Mouse (Mus musculus) WW6 (cell line): ENCODE measurements at regions not wholly inside any gene's neighbourhood (a gene's known extent, or its start where the extent isn't known, plus 50 kb on each side); places are given as distances from the start of the nearest gene placed in this dataset.

Experiments used
- DNase-seq: peaks from one replicate; pipeline ENCODE4 v3.0.0-alpha.2; 2013; ENCODE audit warnings: low read depth, low spot score

DNA sequence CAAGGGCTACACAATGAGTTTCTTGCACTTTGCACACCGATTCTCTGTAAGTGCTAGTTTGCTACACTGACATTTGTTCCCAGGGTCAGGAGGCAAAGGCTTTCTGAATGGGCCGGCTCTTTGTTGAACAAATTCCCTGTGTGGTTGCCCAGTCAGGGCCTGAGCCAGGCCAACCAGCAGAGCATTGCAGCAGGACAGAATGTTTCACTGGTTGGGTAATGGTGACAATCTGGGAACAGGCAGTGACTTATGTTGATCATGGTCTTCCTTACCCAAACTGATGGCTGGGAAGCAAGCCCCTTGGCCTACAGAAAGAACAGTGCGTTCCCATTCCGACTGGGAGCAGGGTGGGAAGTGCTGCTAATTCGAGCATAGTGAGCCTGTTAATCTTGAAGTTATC, 363.7 kb upstream of the Satb1 start:
- DNase-seq, result no peak

DNA sequence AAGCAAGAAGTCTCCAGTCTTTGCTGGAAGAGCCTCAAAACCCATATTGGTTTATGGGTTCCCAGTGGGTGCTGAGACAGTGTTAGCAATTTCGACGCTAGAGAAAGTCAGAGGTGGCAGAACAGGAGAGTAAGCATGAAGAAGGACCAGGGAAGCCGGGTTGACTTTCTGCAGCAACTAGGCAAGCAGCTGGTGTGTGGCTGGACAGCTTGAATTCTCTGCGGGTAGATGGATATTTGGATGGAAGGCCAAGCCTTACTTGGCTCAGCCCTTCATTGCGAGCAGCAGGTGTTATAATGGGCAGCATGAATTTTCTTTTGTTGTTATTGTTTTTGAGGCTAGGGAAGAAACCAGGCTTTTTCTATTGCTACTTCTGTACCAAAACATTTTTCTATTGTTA, 362.7 kb upstream of the Satb1 start:
- no peak for DNase-seq

DNA sequence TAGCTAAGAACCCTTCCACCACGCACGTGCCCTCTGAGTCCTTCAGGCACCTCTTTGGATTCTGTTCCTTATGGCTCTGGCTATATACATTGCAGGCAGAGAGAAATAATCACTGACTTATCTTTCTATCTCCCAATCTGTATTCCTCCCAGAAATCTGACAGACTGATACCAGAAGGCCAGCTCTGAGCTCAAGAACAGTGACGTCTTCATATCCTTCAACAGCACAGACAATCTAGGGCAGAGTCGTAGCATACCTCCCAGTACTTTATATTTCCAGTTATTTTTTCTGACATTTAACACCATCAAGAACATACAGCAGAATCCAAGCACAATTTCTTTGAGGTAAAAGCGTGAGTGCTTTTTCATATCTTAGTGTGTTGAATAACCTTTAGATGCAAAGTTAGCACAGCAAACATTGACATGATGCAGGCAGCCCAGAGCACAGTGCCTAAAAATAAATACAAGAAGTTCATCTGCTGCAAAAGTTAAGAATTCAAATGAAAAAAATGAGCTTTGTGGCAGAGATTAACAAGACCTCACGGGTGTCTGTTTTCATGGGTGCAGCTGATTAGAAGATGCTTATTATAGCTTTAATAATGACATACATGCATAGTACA, 358.1 kb upstream of the Satb1 start:
- DNase-seq, result no peak

DNA sequence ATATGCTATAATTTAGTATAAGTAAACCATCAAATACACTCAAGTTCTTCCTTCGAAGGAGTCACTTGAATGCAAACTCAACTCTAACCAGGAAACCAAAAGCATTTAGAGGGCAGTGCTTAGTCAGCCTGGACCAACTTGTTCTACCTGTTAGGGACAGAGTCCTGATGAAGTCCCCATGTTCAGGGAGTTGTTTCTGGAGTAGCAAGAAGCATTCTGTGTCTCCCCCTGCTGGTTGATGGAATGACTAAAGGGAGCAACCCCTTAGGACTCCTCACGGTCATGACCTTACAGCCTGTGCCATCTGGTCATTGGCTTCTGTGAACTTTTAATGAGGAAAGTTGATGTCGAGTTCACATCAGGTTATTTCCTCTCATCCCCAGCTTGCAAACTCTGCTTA, 349.6 kb upstream of the Satb1 start:
- peak; percentile 9 for DNase-seq

DNA sequence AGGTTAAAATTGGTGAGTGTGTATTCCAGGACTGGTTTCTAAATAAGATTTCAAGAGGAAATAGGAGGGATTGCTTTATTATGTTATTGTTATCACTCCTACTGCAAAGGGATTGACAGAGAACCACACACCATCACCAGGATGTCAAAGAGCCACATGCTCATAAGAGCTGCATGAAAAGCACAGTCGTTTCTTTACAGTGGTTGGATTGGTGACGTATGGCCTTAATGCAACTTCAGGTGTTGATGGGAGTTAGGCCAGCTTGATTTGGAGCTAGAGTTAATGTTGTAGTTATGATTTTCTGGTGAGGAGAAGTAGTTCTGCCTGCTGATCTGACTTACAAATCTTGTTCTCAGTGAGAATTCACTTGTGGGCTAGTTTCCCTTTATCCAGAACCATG, 344.9 kb upstream of the Satb1 start:
- DNase-seq, result no peak

DNA sequence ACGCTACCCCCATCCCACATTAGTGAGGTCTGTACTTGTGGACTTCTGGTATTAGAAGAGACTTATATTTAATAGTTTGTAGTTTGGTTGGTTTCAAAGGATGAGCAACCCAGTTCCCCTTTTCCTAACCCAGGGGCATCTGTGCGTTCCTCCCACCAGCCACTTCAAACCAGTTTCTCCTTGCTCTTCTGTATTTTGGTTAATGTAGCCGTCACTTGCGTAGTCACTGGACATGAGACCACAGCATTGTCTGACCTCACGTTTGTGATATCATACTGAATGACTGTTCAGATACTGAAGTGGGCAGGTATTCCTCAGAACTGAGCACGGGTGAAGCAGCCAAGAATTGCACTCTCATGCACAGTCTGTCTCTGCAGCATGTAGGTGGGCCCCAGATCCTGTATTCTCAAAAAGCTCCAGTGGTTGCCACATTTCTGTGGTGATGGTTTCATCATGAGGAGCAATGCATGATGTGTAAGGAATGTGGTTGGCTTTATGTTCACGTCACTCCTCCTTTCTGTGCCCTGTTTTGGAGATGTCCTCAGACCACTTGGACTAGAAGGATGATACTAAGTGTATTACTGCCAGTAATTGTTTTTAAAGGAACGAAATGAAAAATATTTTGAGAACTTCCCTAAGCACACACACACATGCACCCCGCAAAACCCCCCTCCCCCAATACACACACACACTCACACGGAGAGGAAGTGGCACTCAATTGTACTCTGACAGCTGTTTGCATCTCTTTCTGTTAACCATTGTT, 335.2 kb upstream of the Satb1 start:
- no peak for DNase-seq

DNA sequence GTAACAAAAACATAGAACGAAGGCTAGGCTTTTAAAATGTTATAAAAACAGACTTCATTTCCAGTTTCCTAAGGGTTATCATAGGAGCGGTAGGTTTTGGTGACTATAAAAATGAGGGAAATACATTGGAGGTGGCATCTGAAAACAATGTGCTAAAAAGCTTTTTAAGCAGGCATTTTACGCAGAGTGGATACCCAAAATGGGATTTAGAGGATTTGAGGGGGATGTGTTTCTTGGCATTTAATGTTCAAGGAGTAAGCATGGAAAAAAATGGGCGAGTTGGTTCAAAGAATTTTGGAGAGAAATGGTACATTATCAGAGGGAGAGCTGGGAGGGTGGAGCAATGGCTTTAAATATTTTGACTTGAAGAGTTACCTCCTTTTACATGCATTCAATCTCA, 334.6 kb upstream of the Satb1 start:
- no peak for DNase-seq

DNA sequence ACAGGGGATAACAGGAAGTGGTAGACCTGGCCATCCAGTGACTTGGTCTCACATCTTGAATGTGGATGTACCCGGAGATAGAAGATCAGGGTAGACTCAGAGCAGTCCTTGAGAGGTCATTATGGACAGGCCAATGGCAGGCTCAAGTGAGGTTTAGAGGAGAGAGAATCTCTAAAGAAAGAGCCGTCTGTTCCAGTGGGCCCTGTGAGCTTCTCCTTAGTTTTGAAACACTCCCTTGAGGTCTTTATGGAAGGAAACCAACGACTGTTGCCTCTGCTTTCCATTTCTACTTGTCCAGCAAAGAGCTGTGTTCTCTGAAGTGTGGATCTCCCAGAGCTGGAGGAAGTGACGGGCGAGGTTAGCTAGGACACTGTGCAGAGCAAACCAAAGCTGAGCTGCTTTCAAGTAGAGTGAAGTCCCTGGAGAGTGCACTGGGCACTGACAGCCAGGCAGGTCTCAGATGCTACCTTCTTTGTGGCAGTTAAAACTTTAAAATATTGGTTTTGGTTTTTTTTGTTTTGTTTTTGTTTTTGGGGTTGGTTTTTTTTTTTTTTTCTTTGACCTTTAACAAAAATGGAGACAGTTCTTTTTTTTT, 332.9 kb upstream of the Satb1 start:
- no peak for DNase-seq

DNA sequence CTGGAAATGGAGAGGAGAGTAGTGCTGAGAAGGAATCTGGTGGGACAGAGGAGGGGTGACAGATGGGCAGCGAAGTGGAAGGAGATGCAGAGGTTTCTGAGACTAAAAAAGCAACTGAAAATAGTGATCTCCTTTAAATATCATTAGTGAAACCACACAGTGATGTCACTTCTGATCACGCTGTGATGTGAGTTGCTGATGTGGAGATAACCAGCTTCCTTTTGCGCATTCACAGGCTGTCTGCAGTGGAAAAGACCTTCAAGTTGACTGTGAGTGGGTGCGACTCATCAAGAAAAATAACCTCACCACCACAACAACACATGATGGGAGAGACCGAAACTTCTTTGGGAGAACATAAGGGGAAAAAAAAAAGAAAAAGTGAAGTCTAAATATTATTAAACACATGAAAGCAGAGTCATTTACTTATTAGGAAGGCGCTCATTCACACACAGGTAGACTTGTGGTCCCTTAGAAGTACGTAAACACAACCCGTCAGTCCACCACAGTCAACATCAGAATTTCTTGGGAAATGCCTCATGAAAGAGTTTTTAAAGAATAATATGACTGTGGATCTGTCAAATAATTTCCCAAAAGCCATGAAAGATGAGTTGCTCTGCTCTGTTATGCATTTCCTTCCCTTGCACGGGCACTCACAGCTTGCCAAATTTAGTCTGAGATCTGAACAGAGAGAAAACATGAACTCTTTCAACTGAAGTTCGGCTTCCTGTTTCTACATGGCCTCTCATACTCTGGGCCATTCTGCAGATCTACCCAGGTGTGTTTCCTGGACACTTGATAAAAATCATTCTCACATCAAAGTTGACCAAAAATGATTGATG, 329.7 kb upstream of the Satb1 start:
- DNase-seq, result no peak

DNA sequence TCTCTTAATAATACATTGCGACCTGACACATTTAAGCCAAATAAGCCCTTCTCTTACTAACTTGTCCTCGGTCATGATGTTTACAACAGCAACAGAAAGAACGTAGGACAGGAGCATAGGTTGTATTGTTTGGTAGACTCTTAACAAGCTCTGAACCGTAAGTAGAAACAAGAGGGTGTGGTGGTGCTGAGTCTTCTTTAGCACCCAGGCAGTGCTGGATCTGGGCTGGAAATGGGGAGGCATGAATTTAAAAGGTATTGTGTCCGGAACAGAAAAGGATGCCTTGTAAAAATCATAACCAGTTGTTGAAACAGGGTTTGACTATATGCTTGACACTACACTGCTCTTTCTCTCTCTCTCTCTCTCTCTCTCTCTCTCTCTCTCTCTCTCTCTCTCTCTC, 317.4 kb upstream of the Satb1 start:
- no peak for DNase-seq

DNA sequence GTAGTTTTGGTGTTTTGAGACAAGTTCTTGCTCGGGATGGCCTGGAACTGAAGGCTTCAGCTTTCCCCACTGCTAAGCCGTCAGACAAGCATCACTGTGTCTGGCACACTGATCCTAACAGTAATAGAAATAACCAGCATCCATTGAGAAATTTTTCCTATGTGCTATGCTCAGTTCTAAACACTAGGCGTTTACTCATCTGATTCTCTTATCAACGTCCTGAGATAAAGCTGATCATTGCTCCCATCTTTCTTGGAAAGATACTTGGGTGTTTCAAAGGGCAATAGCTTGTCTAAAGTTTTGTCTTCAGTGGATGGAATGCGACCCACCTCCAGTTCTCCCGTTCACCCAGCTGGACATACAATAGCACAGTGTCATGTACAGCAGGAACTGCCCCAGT, 316.7 kb upstream of the Satb1 start:
- no peak for DNase-seq

DNA sequence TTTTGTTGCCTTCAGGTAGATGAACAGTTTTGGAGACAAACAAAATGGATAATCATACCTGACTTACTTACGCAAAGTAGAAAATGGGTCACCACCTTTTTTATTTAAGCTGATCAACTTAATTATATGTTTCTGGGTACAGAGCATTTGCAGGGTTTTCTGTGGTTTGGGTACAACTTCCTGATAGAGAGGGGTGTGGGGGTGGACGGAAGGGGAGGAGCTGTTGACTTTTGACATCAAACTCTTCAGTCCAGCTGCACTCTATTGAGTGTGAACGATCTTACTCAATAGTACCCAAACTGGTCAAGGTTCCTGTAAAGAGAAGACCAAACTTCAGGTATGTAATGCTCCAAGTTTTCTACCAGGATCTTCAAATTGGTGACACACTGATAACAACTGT, 316.0 kb upstream of the Satb1 start:
- DNase-seq, result no peak

DNA sequence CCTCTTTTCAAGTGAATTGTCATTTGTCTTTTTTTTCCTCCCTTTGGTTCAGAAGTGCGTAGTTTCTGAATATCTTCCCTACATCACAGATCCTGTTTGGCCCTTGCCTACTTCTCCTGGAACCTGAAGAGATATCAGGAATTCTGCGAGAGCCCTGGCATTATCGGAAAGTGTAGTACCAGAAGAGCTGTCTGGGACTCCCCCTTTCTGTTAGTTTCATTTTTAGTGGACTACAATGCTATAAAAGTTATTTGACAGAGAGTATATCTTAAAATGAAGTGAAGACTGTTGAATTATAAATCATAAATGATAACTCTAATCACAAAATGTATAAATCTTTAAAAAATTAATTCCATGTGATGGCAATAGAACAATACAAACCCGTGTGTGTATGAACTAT, 270.8 kb upstream of the Satb1 start:
- no peak for DNase-seq

DNA sequence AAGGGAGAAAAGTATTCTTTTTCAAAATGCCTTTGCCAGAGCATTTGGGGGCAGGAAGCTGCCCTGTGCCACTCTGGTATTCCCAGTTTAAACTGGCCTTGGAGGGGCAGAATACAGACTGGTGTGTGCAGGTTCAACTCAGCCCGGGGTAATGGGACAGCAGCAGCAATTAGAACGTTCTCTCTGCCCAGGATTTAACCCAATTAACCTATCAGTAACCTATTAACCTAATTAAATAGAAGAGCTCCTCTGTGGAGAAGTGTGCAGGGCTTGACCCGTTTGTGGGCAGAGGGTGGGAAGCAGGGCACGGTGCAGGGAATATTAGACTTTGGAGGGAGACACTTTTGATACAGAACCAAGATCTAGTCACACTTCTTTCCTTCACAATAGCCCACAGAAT, 252.7 kb upstream of the Satb1 start:
- DNase-seq, result no peak

DNA sequence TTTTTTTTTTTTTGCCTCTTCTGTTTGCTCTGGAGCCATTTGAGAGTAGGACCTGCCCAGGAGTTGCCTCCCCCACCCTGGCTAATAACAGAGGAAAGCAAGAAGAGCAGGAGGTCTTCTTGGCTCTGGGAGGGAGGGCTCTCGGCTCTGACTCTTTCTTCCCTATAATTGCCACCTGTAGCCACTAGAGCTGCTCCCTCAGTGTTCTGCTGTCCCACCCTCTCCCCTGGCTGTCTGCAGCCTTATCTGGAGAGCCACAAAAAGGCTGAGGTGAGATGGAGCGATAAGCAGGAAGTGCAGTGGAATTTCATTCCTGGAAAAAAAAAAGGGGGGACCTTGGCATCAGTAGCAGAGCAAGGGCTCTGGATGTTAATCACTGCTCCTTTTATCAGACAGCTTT, 251.4 kb upstream of the Satb1 start:
- DNase-seq, result no peak

DNA sequence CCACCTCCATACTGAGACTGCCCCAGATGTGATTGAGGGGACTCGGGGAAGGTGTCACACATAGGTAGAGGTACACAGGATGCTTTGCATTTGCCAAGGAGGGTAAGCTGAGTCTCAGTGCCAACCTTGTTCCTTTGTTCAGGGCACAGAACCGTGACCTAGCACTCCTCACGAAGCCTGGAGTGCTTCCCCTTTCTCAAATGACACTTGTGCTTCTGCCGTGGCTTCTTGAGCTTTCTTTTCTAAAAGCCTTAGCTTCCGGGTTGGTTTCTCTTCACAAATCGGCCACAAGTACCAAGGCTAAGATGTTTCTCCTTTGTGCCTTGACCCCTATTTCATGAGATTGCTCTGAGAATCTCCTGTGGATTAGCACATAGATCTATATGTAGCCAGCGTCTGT, 246.2 kb upstream of the Satb1 start:
- no peak for DNase-seq

DNA sequence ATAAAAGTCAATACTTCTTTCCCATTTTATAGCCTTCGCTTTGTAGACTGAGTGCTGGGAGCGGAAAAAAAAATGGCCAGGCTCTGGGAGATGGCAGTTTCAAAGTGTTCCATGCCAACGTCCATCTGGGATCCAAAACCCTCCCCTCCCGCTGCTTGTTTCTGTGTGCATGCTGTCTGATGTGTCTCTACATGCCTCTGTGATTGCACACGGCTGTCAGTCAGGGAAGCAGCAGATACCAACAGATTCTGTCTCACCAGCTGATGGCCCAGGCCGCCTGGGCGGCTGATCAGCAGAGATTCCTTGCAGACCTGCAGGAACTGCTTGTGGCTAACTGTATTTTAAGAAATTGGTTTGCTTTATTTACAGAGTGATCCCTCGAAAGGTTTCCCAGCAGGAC, 245.4 kb upstream of the Satb1 start:
- no peak for DNase-seq

DNA sequence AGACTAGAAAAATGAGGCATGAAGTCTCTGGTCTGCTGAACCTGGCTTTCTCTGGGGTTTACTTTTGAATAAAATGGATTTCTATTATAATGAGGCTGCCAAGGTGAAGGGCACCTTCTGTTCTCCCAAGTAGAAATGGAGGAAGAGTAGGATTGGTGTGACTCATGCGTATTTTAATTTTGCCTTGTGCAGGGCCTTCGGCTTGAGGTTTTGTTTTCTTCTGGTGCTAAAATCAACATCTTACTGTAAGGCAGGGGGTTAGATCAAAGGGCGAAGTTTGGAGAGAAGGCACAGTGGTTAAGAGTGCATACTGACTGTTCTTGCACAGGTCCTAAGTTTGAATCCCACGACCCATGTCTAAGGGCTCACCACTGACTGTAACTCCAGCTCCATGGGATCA, 244.9 kb upstream of the Satb1 start:
- DNase-seq, result no peak

DNA sequence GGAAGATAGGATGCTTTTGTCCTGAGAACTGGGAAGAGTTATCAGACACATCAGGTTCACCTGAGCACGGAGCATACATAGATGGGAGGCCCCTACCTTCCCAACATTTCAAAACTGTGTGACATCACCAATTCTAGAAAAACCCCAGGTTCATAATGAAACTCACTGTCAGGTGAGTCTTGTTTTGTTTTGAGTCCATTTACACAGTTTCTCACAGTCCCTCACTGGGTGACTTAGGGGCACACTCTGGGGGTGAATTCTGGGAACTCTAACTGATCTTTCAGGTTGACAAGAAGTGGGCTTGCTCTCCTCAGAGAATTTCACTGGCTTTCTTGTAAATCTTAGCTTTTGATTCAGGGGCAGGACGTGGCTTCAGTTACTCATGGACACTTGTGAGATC, 243.7 kb upstream of the Satb1 start:
- DNase-seq, result no peak

DNA sequence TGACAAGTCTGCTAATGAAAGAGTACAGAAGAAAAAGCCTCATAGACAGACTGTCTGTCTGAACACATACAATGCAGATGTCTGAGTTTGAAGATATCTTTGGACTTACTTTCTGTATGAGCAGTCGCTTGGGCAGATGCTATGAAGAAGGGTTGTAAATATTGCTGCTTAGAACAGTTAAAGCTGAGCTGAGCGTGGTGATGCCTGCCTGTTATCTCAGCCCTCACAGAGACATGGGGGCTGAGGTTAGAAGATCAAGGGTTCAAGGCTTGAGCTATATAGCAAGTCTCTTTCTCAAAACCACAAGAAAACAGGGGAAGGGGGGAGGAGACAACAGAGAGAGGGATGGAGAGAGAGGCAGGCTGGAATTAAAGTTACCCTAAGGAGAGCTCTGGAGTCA, 234.6 kb upstream of the Satb1 start:
- DNase-seq, result no peak

DNA sequence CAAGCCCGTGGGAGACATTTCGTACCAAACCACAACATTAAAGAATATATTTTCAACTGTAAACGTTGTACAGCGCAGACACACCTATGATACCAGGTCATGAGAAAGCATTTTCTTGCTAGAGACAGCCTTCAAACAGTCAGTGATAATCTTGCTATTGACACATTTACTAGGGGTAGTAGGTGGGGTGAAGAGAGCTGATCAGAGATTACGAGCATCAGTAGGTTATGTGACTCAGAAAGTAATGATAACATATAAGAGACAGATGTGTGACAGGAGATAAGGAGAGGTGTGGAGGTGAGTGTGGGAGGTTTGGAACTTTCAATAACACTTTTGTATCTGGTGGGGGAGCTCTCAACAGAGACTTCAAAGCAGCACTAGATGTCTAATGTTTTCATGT, 231.5 kb upstream of the Satb1 start:
- no peak for DNase-seq

DNA sequence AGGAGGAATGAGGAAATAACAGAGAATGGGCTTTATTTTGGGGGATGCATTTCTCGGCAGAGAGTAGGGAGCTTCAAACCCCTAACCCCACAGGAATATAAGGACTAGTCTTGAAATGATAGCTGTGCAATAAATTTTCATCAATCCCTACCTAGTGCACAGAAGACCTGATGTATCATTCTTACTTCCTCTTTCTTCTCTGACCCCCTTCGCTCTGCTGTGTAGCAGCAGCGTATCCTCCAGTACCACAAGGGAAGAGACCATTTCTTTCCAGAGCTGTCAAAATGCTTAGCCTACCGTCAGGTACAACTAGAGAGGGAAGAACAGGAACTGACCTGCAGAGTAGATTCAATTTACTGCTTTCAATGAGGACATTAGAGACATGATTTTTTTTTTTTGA, 230.0 kb upstream of the Satb1 start:
- no peak for DNase-seq
